Mouse (Mus musculus): ENCODE results near the gene Phlda3.

- TF ChIP-seq E2F4 (IDR thresholded peaks at IDR 0.05; ENCODE audit: insufficient read depth) = no peak
- no peak for TF ChIP-seq REST (IDR thresholded peaks at IDR 0.05; ENCODE audit: insufficient read depth, insufficient read length)
- TF ChIP-seq POLR2A (IDR thresholded peaks at IDR 0.05; ENCODE audit: insufficient read length, low read depth) = no peak
- no peak for TF ChIP-seq MYOG (IDR thresholded peaks at IDR 0.05; ENCODE audit: control insufficient read depth in 1 of 3, insufficient read depth in 1 of 3, insufficient read length in 2 of 3, low read depth in 2 of 3)
- TF ChIP-seq POLR2AphosphoS2 (IDR thresholded peaks at IDR 0.05; ENCODE audit: insufficient read length, low read depth) = no peak
- TF ChIP-seq USF1 (IDR thresholded peaks at IDR 0.05; ENCODE audit: low read depth) = no peak
These were observed 34.5 kb upstream of the Phlda3 start for GRCm38 (mm10) chr1:135731393-135731792.
